Mouse (Mus musculus) left cerebral cortex, postnatal 14 days (tissue): ENCODE measurements around the gene Neurl4. TPM values are rescaled to one million over a fixed set of nuclear protein-coding genes. Genes with fewer than 3 reads are reported as not detected.
"Not testable (repeated sequence)": the region's sequence is repeated elsewhere in the genome, so short reads cannot be mapped to it uniquely, and the experiment has no call there.

ENCODE experiments used
- DNase-seq, 2 experiments: peaks; one replicate each; pipeline ENCODE4 v3.0.0; 2021 to 2022; ENCODE audit warnings: low spot score in 2 of 2, mixed read lengths in 1 of 2
- intact Hi-C: fragments of 180-260 bp; cut with DNase I; formaldehyde crosslinking; loops from one replicate; pipeline ENCODE4 v1.15.1; 2025
- total RNA-seq, 2 experiments: library from RNA; stranded (reverse); gene quantifications; 2 replicates each; pipeline ENCODE4 v1.2.3; 2021

The Neurl4 gene
- total RNA-seq, 2 experiments from 2014 or later: 121 to 125 TPM

DNA sequence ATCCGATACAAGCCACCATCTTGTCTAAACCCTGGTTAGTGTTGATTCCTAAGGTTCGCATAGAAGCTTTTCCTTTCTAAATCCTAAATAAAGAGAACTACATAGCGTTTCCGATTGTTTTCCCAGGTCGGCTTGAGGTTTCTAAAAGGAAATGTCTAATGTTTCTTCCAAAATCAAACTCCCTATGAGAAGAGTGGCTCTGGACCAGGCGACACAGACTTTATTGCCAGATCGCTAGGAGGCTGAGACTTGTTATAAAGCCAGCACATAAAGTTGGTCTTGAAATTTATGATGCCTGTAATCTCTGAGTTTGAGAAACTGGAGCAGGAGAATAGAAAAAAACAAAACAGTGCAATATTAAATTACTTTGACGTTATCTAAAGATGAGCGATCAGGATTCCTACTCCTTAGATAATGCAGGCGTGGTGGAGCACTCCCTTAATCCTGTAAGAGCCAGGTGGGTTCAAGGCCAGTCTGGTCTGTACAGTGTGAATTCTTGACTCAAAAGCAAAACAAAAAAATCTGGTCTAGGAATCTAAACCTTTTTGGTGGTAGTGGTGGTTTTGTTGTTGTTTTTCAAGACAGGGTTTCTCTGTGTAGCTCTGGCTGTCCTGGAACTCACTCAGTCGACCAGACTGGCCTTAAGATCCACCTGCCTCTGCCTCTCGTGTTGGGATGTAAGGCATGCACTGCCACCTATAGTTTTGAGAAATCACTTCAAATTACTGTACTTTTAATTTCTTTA, 21.3 kb downstream of the Neurl4 start:
- DNase-seq: no peak
- intact Hi-C loops: no loop called here

DNA sequence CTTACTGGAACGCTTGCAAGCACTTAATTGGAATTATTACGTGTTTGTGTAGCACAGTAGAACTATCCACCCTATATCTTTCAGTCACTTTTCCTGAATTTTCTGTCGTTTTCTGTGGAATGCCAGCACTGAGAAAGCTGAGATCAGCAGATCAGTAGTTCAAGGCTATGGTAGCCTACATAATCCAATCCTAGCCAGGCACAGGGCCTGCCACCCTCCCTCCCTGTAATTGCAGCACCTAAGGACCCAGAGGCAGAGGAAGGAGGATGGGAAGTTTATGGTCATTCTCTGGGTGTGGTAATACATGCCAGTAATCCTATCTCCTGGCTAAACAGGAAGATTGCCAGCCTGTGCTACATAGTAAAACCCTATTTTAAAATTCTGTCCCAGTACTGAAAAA, 21.9 kb downstream of the Neurl4 start:
- intact Hi-C loops: no loop called here
- no peak for DNase-seq

DNA sequence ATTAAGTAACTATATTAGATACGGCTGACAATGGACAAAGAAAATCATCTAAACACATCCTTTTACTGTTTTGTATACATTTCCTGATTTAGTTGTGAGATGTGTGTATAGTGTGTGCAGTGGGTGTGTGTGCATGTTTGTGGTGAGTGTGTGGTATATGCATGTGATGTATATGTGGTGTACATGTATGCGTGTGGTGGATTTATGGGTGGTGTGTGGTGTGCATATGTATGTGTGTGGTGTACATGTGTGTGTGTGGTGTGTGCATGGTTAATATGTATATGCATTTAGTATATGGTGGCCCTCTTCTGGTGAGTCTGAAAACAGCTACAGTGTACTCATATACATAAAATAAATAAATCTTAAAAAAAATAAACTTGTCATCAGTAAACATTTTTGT, 26.6 kb downstream of the Neurl4 start:
- intact Hi-C loops: no loop called here
- DNase-seq: no peak

DNA sequence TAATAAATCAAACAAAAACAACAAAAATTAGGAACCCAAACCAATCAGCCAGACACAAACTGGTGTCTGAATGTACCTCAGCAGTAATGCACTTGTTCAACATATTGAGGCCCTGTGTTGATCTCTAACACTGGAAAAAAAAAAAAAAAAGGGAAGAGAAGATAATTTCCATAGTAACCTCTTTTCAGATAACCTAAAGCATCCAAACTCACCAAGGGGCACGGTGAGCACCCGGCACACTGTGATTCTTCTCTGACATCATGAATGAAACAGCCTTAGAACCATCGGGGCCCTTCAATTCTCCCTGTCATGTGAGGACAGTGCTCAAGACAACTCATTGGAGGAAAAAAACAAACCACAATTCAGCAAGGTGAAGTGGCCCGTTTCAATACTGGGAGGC, 28.8 kb downstream of the Neurl4 start:
- intact Hi-C loops: loop anchor here (5.0 kb wide), 1 partner anchor 283 kb away; the partner anchor contains the start of gene Slc16a11
- no peak for DNase-seq

DNA sequence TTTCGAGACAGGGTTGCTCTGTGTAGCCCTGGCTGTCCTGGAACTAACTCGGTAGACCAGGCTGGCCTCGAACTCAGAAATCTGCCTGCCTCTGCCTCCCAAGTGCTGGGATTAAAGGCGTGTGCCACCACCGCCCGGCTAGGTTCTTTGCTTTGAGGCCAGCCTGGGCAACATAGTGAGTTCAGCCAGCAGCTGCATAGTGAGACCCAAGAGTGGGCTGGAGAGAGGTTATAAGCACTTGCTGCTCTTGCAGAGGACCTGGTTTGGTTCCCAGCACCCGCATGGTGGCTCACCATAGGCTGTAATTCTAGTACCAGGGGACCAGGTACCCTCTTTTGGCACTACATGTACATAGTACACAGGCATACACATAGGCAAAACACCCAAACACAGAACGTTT, 29.3 kb downstream of the Neurl4 start:
- intact Hi-C loops: loop anchor here (5.0 kb wide), 1 partner anchor 282 kb away; the partner anchor contains the start of gene Slc16a11
- not testable (repeated sequence) for DNase-seq

DNA sequence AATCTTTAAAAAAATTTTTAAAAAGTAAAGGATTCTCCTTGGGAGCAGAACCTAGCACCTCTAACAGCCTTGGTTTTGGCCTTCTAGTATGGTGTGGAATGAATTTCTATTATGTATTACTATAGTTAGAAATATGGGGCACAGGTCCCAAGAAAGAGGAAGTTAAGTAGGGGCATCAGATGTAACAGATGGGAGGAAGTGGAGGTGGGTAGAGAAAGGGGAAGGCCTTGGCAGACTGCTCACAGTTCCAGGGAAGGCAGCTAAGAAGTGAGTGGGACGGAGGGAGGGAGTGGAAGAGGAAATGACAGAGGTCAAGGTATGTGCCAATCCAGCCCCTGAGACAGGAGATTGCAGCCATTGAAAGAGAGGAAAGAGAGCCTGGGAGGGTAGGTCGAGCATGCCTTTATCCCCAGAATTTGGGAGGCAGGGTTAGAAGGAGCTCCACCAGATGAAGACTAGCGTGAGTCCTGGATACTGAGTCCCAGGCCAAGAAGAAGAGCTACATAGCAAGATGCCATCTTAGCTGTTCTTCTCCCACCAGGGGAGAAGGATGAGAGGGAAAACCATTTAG, 30.2 kb downstream of the Neurl4 start:
- intact Hi-C loops: loop anchor here (5.0 kb wide), 1 partner anchor 281 kb away; the partner anchor contains the start of gene Slc16a11
- no peak for DNase-seq

DNA sequence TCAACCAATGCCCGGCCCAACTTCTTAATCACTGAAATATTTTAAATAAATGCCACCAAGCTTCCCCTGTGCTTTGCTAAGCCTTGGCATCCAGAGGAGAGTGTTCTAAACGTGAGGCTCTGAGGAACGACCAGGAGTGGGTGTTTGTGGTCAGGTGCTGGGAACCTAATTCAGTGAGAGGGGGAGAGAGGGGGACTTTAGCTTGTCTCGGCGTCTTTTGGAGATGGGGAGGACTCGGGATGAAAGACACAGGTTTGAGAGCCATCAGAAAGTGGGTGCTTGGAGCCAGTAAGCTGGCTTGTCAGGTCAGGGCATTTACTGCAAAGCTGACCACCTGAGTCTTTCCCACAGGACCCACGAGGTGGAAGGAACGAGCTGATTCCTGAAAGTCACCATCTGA, 30.9 kb downstream of the Neurl4 start:
- intact Hi-C loops: loop anchor here (5.0 kb wide), 1 partner anchor 281 kb away; the partner anchor contains the start of gene Slc16a11
- DNase-seq: no peak

DNA sequence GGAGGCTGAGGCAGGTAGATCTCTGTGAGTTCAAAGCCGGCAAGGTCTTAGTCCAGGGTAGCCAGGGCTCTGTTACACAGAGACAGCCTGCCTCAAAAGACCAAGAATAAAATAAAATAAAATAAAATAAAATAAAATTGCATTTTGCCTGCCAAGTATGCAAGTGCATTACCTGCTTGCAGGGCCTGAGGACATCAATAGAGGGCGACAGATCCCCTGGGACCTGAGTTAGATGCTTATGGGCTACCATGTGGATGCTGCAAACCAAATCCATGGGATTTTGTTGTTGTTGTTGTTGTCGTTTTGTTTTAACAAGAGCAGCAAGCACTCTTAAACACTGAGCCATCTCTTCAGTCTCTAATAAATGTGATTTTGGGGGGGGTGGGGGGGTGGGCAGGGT, 31.4 kb downstream of the Neurl4 start:
- intact Hi-C loops: loop anchor here (5.0 kb wide), 1 partner anchor 280 kb away; the partner anchor contains the start of gene Slc16a11
- no peak for DNase-seq

DNA sequence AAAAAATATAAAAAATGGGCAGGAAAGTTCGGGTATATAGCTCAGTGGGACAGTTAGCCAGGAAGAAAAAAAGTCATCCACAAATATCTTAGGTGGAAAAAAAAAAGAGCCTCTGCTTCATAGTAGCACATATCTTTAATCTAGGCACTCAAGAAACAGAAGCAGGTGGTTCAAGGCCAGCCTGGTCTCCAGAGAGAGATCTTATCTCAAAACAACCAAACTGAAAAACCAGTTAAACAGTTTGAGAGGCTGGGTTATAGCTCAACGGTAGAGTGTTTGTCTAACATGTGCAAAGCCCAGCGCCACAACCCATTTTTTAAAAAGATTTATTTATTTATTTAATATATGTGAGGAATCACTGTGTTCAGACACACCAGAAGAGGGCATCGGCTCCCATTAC, 32.2 kb downstream of the Neurl4 start:
- intact Hi-C loops: loop anchor here (5.0 kb wide), 1 partner anchor 279 kb away; the partner anchor contains the start of gene Slc16a11
- DNase-seq: no peak

DNA sequence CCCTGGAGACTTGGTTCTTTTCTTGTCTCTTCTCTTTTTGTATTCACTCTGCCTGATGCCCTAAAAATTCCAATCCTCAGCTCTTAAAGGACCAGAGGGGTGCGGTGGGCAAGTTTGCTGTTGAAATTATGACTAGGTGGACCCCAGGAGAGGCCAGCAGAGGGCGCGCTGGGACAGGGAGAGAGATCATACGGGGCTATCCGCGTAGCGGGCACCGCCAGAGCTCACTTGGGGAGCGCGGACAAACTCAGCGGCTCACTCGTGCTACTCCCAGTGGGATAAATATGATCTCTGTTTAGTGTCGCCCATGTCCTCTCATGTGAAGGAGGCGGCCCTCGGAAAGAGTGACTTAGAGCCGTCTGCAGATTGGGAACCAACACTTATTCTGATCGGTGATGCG, 33.3 kb downstream of the Neurl4 start:
- peak; percentile 88 to 91 for DNase-seq
- intact Hi-C loops: loop anchor here (2.0 to 5.0 kb wide), 2 partner anchors 15 to 278 kb away; partner anchors contain the start of genes Slc16a11 and Slc2a4

DNA sequence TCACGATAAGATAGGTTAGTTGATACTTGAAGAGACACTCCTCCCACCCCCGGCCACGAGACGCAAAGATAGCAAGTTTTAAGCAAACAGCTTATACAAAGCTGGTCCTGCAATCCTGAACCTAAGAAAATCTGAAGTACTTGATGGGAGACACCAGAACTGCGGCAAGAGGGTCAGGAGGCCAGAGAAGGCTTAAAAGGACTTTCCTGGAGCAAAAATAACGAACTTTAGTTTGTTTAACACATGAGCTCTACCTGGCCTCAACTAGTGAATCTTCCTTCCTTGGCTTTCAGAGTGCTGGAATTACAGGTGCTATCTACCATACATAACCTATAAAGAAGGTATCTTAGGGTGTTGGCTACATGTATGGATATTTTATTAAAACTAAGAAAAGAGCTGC, 33.8 kb downstream of the Neurl4 start:
- no peak for DNase-seq
- intact Hi-C loops: loop anchor here (2.0 to 5.0 kb wide), 2 partner anchors 14 to 278 kb away; partner anchors contain the start of genes Slc16a11 and Slc2a4

DNA sequence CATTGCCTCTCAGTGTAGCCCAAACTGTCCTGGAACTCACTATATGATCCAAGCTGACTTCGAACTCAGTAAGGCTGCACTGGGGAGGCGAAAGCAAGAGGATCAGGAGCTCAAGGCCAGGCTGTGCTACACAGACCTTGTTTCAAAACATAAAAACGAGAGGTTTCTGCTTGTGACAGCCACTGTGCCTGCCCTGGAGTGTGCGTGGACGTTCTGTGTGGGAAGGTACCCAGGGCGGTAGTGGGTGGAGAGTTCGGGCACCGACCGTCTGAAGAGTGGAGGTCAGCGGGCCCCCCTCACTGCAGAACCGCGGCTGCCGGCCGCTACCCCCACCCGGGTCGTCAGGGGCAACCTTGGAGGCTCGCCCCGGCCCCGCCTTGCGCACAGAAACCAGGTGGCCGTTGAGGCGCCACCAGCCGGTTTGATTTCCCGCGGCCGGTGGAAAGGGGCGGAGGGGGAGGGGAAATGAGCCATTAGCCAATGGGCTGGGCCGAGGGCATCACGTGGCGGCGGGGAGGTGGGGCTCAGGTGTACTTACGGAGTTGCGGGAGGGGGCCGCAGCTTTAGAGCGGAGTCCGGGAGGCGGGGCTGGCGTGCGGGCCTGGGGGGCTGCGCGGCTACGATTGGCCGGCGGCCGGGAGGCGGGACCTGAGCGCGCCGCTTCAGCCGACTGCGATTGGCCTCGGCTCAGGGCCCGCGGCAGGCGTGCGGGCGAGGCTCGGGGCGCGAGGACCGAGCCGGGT, 34.4 kb downstream of the Neurl4 start, which contains the start of gene Ybx2:
Ybx2 (plus strand) TSS at position 660 of the 743 bp plus-strand sequence.
- DNase-seq: peak; percentile 86 to 89
- intact Hi-C loops: loop anchor here (2.0 kb wide), 1 partner anchor 13 kb away; the partner anchor contains the start of gene Slc2a4

DNA sequence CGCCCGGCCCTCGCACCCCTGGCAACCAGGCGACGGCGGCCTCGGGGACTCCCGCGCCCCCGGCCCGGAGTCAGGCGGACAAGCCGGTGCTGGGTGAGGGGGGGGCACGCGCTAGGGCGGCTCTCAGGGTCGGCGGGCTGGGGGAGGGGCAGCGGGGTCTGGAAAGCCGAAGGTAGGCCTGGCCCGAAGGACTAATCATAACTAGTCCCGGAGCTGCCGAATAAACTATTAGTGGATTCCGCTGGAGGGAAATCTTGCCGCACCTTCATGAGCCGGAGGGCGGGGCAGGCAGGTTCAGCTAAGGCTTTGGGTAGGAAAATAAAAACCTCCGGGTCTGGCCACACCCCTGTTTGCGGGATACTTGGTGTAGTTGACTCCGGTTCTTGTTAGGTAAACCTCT, 35.3 kb downstream of the Neurl4 start:
- DNase-seq: no peak
- intact Hi-C loops: no loop called here

DNA sequence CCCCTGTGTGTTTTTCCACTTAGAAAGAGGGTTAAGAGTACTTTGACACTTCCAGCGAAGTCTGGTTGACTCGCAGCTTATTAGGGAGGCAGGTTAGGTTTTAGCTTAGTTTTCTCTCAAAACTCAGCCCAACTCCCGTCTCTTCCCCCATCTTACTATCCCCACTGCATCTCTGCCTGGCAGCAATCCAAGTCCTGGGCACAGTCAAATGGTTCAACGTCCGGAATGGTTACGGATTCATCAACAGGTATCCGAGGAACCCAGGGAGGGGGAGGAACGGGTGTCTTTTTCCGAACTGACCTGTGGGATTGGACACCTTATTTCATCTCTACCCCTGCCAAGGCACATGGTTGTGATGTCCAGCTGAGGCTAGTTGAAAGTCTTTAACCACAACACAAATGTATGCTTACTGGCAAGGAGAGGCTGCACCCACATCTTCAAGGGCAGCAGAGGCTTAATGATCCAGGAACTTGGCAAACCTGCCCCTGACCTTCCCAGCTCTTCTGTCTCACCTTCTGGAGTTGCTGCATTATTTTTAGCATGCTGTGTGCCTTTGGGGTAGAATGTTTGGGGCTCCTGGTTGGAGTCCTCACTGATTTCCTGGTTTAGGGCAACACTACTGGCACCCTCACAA, 36.0 kb downstream of the Neurl4 start:
- intact Hi-C loops: no loop called here

DNA sequence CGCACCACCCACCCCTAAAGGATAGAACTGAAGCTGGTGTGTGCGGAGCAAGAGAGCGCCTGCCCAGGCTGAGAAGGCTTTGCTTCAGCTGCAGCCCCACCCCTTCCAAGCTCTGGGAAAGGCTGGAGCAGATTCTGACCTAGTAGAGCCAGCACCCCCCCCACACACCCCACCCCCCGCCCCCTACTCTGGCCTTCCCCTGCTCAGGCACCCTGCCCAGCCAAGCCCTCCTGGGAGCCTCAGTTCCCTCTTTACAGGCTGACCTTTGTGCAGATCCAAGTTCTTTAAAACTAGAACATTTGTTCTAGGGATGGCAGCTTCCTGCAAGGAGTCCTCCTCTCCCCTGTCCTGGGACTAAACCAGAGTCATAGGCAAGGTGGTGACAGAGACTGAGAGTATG, 36.5 kb downstream of the Neurl4 start:
- DNase-seq: no peak
- intact Hi-C loops: no loop called here

More for the DNA sequence above, 36.0 kb downstream of the Neurl4 start:
- DNase-seq: no peak

DNA sequence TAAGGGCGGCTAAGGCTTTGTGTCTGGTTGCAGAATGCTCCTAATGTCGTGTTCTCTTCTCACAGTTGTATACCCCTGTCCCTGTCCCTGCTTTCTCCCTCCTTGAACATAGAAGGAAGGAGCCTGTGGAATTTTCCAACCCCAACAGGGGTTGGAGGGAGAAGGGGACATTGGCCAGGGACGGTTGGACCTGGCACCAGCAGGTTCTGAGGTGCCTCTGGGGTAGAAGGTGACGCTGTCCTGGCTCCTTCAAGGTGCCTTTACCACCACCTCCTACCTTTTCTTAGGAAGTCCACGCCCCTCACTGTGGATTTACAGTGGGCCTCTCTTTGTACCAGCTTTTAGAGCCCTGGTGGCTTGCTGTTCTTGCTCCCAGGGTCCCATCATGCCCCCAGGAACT, 37.0 kb downstream of the Neurl4 start:
- DNase-seq: no peak
- intact Hi-C loops: no loop called here

DNA sequence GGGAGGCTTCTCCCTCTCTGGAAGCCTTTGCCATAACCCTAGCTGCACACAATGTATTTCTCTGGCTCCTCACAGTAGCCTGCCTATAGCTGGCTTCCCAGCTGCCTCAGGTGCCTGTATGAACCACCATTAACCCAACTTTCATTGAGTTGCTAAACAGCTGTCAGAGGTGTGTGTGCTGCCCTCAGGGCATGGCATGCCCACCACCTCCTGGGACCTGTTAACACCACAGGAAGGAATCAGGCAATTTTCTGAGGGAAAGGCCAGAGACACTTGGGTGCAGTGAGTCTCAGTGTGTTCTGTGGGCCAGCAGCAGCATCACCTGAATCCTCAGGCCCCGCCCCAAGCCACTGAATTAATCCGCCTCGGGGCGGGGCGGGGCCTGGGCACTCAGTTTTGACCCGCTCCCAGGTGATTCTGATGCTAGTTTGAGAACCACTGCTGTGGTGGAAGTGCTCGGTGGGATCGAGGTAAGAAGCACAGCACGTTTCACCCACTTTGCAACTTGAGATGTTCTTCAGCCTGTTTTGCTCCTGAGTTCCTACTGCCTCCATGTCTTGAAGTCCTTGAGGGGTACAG, 37.6 kb downstream of the Neurl4 start:
- intact Hi-C loops: no loop called here
- no peak for DNase-seq

DNA sequence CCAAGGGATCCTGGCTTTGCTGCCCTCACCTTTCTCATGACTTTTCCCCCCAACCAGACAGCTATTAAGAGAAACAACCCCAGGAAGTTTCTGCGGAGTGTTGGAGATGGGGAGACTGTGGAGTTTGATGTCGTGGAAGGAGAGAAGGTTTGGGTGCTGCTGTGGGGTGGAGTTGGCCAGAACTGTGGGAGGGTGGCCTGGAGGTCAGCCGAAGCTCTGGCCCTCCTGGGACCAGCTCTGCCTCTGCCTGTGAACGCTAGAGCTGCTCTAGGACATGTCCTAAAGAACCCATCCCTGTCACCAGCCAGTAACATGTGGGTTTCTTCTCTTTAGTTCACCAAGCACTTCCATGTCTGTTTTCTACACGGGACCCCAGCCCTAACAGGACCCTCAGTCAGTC, 38.3 kb downstream of the Neurl4 start:
- DNase-seq: no peak
- intact Hi-C loops: no loop called here

DNA sequence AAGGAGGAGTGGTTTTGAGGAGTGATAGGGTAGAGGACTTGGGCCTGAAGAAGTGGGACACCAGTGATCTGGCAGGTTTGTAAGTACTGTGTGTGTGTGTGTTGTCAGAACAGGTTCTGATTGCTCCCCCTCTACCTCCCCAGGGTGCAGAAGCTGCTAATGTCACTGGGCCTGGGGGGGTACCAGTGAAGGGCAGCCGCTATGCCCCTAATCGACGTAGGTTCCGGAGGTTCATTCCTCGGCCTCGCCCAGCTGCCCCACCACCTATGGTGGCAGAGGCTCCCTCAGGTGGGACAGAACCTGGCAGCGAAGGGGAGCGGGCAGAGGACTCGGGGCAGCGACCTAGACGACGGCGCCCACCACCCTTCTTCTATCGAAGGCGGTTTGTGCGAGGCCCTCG, 38.9 kb downstream of the Neurl4 start:
- DNase-seq: no peak
- intact Hi-C loops: no loop called here
